Mouse (Mus musculus) erythroblast, embryonic 14.5 days (primary cell): Measurements from ENCODE around the gene Gclm.

ENCODE experiments used
- GATA1 ChIP-seq: IDR thresholded peaks from 2 replicates; pipeline ENCODE4 v1.6.1; 2012; ENCODE audit warnings: low read length, inconsistent platforms, mixed read lengths
- TAL1 ChIP-seq: IDR thresholded peaks from 3 replicates; pipeline ENCODE4 v1.6.1; 2012; ENCODE audit warnings: low read length, inconsistent platforms, mixed read lengths

DNA sequence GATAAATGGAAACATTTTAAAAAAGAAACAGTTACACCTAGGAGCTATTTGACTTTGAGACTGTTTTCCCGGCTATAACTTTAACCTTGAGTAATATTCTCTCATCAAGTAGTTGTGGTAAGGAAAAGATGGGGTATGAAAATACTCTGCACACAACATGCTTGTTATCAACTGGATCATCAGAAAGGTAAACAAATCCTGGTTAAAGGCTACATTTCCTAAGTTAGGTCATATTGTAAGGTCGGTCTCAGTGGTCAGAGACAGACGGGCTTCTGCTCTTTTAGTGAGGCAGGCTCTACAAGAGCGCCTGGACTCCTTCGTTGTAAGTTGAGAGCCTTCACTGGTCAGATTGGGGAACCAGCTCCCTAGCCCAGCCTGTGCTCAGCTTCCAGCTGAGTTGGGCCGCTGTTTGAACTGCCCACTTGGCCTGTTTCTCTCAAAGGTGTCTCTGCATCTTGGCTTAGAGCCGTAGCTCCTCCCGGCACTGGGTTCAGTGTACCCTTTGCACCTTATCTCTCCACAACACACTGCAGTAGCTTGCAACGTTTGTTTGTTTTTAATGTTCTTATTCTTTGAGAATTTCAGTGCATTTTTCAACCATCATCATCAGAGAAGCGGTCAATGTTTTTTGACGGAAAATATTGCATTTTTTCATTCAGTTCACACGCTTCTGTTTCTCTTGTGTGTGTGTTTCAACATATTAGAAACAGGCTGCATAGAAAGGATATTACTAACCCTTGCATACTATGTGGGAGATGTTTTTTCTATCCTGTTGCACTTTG is 1.8 kb downstream of the Gclm start:
- TF ChIP-seq TAL1 (peak; percentile 61; the same call in 2 of the 3 replicates), GATA1 (peak; percentile 75)
